Mouse (Mus musculus) thymus, postnatal 25 days (tissue): ENCODE data around the gene Slc24a3.

ENCODE experiments used
- DNase-seq: peaks from one replicate; pipeline ENCODE4 v3.0.0; 2022

The Slc24a3 gene

GRCm38 (mm10) chr2:145288501-145288900 lies 120.9 kb downstream of the Slc24a3 start:
- DNase-seq = no peak

- no peak for DNase-seq
Measured at GRCm38 (mm10) chr2:145291473-145291872, 123.9 kb downstream of the Slc24a3 start.

- no peak for DNase-seq
Measured at GRCm38 (mm10) chr2:145292196-145292595, 124.6 kb downstream of the Slc24a3 start.

- DNase-seq = no peak
Measured at GRCm38 (mm10) chr2:145292816-145293215, 125.3 kb downstream of the Slc24a3 start.

- no peak for DNase-seq
Measured at GRCm38 (mm10) chr2:145296906-145297305, 129.4 kb downstream of the Slc24a3 start.

GRCm38 (mm10) chr2:145299914-145300699 lies 132.6 kb downstream of the Slc24a3 start:
- no peak for DNase-seq

- no peak for DNase-seq
Measured at GRCm38 (mm10) chr2:145307231-145307883, 139.8 kb downstream of the Slc24a3 start.

GRCm38 (mm10) chr2:145318916-145319315 lies 151.4 kb downstream of the Slc24a3 start:
- DNase-seq = no peak

- no peak for DNase-seq
Measured at GRCm38 (mm10) chr2:145321287-145321686, 153.7 kb downstream of the Slc24a3 start.

- no peak for DNase-seq
Measured at GRCm38 (mm10) chr2:145321755-145322154, 154.2 kb downstream of the Slc24a3 start.

- DNase-seq = no peak
Measured at GRCm38 (mm10) chr2:145324477-145324876, 156.9 kb downstream of the Slc24a3 start.

- no peak for DNase-seq
Measured at GRCm38 (mm10) chr2:145325852-145326251, 158.3 kb downstream of the Slc24a3 start.

GRCm38 (mm10) chr2:145326544-145326943 lies 159.0 kb downstream of the Slc24a3 start:
- DNase-seq = no peak

- DNase-seq = no peak
Measured at GRCm38 (mm10) chr2:145329756-145330155, 162.2 kb downstream of the Slc24a3 start.

- no peak for DNase-seq
Measured at GRCm38 (mm10) chr2:145331525-145331924, 164.0 kb downstream of the Slc24a3 start.

GRCm38 (mm10) chr2:145333466-145333865 lies 165.9 kb downstream of the Slc24a3 start:
- no peak for DNase-seq

- DNase-seq = no peak
Measured at GRCm38 (mm10) chr2:145336406-145336805, 168.9 kb downstream of the Slc24a3 start.

- no peak for DNase-seq
Measured at GRCm38 (mm10) chr2:145340816-145341215, 173.3 kb downstream of the Slc24a3 start.

- DNase-seq = no peak
Measured at GRCm38 (mm10) chr2:145342956-145343355, 175.4 kb downstream of the Slc24a3 start.

- DNase-seq = no peak
Measured at GRCm38 (mm10) chr2:145344521-145344920, 177.0 kb downstream of the Slc24a3 start.

- no peak for DNase-seq
Measured at GRCm38 (mm10) chr2:145353801-145354200, 186.2 kb downstream of the Slc24a3 start.

- DNase-seq = no peak
Measured at GRCm38 (mm10) chr2:145358236-145358942, 190.8 kb downstream of the Slc24a3 start.

- DNase-seq = no peak
Measured at GRCm38 (mm10) chr2:145363604-145364003, 196.1 kb downstream of the Slc24a3 start.

GRCm38 (mm10) chr2:145368701-145369100 lies 201.1 kb downstream of the Slc24a3 start:
- no peak for DNase-seq
